Mouse (Mus musculus): ENCODE results near the gene Sema5a.
"Not testable (repeated sequence)": the region's sequence is repeated elsewhere in the genome, so short reads cannot be mapped to it uniquely, and the experiment has no call there.

The Sema5a gene

DNA sequence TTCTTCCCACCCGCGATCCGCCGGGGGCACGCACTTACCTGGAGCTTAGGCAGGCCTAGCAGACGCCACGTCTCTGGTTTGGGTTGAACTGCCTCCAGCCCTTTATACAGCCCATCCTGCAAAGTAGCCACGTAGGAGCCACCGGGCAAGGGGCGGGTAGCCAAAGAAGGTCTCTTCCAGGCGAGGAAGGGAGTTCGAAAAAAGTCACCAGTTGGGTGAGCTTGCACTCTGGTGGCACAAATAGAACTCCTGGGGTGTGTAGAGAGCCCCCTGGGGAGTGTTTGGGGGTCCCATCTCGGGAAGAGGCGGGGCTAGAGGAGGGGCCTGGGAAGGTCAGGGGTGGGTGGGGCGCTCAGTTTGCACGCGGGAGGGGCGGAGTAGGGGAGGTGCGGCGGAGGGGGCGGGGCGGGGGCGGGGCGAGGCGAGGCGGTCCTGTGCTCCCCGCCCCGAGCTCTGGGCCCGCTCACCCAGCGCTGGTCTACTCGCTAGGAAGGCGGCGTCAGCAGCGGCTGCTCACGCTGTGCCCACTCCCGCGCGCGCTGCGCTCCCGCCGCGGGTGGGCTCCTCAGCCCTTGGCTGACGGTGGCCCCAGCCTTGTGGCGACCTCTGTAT is at the start of gene Sema5a:
Gene Sema5a (plus strand): TSS at position 467 of the 612 bp plus-strand sequence.
- DNase-seq (ENCODE audit: low spot score in 2 of 2), result peak in 1 of 2 experiments; percentile 19

DNA sequence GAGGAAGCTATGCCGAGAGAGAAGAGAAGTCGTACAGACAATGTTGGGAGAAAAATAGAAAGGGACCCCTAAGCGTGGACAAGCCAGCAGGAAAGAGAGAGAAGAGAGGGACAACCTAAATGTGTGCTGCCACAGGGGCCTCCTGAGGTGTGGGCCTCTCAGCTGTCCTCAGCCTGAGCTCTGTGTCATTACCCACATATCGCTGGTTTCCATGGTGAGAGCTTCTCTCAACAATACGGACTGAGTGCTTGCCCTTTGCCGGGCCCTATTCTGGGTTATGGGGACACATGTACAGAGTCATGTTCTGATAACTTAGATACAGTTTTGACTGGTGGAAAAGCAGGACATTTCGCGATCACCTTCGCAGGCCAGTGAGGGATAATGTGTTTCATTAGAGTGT is 46.5 kb upstream of the Sema5a start:
- DNase-seq (ENCODE audit: low spot score in 2 of 2), result no peak

DNA sequence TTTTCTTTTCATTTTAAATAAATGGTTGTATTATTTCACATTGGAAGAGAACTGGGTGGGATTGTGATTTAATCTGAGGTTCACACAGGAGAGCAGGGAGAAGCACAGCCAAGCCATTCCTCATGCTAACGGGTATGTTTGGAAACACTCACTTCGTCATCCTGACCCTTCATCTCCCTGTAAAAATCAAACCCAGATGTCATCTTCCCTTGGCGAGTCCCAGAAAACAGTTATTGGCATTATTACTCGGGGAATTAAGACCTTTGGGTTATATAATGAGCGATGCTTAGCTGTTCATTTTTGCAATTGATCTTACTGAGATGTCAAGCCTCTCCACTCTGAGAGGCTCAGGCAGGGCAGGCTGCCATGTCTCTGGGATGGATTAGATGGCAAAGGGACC is 46.0 kb upstream of the Sema5a start:
- DNase-seq (ENCODE audit: low spot score in 2 of 2), result no peak

DNA sequence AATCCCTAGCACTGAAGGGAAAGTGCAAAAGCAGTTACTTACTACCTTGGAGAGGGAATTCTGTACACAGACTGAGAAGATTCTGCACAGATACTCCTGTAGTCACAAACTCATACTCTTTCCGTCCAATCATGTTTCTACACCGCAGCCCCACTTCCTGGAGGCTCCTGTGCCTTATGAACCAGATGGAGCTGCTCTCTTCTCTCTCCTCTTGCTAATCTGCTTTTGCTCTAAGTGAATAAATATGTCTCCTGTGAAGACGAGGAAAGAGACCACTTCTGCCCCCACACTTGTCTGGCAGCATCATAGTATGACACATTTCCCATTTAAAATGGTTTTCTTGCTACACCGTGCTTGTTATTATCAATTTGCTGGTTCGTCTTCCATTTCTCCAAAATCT is 41.4 kb upstream of the Sema5a start:
- no peak for DNase-seq (ENCODE audit: low spot score in 2 of 2)

DNA sequence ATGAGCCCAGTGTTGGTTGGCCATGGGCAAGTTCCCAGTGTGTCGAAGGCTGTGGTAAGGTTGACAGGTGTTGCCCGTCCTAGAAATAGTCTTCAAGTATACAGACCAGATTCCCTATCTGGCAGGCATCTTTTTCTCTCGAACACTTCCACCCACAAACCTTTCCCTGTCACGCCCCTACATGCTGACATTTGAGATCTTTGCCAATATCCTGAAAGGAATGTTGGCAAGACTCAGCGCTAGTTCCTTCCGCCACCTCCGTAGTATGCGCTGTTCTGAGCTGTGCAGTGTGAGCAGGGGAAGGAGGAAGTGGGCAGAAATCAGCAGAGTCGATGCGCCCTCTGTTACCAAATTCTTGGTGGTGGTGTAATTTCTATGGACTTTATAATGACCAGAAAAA is 39.7 kb upstream of the Sema5a start:
- peak; percentile 20 for DNase-seq (ENCODE audit: low spot score in 2 of 2)

DNA sequence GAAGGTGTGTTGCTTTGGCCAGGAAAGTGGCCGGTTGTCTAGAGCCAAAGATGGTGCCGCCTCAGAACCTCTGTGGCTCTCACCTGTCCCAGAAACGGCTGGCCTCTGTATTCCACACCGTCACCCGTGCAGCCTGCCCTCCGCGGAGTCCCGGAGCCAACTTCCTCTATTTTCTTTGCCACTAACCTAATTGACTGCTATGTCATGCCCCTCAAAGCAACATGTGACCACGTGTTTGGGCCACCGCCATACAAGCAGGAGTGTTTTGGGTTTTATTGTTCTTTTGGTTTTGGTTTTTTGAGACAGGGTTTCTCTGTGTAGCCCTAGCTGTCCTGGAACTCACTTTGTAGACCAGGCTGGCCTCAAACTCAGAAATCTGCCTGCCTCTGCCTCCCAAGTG is 29.9 kb upstream of the Sema5a start:
- not testable (repeated sequence) for DNase-seq (ENCODE audit: low spot score in 2 of 2)

DNA sequence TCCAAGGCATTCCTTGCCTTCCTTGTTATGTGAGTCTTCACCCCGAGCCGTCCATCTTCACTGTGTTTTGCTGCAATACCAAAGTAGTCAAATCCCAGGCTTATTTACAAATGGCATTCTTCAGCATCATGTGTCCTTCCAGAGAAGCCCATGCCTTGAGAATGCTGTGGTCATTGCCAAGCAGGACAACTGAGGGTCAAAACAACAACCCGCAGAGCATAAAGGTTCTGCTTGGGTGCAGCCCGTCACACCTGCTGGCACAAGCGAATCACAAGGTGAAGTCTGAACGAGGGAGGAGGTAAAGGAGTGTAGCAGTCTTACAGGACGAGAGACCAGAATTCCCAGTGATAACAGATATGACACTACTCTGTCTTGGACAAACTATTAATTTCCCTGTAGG is 21.6 kb upstream of the Sema5a start:
- DNase-seq (ENCODE audit: low spot score in 2 of 2), result no peak

DNA sequence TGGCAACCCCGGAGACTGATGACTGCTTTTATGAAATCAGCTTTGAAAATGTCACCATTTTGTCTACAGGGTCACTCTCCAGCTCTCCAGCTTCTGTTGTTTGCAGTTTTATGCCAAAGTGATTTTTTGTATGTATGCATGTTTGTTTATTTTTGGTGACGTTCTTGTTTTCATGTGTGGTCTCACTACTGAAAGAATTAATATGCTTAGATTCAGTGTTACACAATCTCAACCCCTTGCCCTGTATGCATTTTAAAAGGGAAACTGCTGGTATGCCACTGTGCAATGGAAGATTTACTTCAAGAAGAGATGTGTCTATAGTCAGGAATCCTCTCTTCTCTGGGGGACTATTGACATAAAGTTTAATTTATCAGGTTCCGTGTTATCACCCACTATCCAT is 19.2 kb upstream of the Sema5a start:
- DNase-seq (ENCODE audit: low spot score in 2 of 2), result no peak

DNA sequence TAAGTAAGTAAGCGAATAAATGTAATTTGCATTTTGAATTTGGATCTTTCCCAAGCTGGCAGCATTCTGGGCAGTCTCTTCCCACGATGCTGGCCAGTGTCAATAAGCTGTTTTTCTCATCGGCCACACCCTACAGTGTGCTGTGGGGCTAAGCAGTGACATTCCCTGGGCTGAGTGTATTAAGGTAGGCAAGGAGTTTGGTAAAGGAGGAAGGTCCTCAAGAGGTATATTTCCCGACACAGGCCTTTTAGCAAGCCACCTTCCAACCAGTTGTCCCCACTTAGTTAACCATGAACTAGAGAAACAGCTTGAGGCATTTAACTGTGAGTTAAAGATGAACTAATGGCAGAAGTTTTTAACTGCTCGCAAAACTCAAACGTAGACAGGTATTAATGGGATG is 18.2 kb upstream of the Sema5a start:
- no peak for DNase-seq (ENCODE audit: low spot score in 2 of 2)

DNA sequence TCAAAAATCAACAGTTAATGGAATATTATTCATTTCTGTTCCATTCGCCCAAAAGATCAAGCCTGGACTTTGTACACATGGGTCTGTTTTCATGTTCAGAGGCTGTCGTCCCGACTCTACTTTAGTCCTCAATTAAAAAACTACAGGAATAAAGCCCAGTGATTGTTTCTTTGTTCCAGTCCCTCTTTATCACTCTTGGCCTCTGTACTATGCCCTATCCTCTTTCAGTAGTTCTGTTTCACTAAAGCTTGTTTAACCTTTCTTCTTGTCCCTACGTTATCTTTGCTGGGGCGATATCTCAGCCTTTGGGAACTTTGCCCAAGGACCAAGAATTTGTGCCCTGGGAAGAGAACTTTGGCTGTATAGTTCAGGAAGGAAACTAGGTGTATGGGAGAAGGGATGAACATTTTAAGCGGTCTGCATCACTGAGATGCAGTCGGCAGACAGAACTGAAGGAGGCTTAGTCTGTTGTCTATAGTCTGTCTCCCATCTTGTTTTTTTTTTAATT is 17.7 kb upstream of the Sema5a start:
- no peak for DNase-seq (ENCODE audit: low spot score in 2 of 2)

DNA sequence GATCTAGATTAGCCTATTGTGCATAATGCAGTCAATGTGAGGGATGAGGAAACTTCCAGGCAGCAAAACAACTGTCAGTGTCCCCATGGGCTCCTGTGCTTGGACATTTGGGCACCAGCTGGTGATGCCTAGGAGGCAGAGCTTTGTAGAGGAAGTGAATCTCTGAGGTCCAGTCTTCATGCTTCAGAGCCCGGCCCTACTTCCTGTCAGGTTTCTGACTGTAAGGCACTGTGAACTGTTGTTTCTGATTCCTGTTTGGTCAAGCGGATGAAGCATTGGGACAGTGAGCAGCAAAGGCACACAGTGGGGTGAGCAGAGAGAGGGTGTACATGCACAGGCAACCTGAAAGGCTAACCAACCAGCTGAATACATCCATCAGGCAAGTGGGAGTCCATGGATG is 14.5 kb upstream of the Sema5a start:
- no peak for DNase-seq (ENCODE audit: low spot score in 2 of 2)

DNA sequence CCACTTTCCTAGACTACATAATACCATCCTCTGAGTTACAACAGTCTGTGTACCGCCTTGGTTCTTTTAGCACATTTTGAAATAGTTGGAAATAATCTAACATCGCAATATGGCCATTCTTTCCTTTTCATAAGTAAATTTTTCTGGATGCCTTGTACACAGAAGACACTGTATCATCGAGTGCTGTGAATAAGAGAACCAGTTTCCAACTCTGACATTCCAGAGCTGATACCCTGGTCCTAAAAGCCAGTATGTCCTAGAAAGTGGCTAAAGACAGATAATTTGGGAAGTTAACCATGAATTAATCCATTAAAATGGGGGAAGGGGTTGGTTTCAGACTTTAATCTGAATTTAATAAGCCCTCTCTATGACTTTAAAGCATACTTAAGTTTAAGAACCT is 12.4 kb upstream of the Sema5a start:
- no peak for DNase-seq (ENCODE audit: low spot score in 2 of 2)

DNA sequence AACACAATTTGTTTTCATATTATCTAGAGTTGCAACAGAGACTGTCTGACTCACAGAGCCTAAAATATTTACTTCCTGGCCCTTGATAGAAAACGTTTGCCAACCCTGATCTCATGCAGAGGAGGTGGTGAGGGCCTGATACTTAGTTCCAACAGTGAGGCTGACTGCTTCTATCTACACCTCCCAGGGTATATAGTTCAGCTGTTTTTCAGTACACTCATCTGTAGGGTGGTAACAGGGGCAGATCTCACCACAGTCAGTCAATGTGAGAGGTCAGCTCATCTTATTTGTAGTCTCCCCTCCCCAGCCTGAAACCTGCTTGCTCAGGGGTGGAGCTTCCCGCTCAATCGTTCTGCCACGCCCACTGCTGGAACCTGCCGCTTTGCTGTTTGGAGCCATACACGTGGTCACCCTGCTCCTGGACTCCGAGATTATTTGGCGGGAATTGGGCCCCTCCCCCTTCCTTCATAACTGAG is 11.9 kb upstream of the Sema5a start:
- DNase-seq (ENCODE audit: low spot score in 2 of 2), result not testable (repeated sequence)

DNA sequence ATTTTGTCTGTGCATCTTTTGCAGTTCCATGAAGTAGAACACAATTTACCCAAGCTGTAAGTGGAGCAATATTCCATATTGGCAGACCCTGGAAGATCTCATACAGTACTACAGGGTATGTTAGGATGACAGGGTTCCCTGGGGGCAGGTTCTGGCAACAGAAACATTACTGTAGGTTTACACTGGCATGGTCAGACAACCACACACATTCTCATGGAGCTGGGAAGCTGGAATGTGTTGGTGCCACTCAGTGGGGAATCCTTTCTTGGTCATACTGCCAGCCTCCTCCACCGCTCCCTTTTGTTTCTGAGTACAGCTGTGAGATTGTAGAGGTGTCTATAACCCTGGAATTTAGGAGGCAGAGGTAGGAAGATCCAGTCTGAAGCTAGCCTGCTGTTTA is 11.2 kb upstream of the Sema5a start:
- no peak for DNase-seq (ENCODE audit: low spot score in 2 of 2)

DNA sequence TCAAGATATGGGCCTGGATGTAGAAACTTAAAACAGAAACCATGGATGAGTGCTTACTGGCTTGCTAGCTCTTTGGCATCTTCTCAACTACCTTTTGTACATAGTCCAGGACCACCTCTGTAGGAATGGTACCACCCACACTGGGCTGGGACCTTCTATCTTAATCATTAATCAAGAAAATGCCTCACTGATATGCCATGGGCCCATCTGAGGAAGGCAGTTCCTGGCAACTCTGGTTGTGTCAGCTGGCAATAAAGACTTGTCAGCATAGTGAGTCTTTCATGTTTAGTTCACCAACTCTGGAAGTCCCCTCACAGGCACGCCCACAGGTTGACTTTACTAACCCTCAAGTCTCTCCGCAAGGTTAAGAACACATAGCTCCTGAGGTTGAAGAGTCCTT is 5.5 kb upstream of the Sema5a start:
- DNase-seq (ENCODE audit: low spot score in 2 of 2), result no peak

DNA sequence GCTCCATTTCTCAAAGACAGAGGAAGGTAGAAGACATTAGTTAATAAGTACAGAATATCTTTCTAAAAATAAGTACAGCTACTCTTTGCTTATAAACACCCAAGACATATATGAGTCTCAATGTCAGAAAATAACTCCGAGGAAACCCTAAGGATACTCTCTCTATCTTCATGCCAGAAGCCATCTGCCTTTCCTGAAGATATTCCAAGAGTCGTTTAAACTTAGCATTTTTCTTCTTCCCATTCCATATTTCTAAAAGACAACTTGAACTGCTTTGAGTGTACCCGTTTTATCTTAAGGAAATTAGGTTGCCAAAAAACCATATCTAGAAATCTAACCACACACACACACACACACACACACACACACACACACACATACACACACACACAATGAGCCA is 4.5 kb upstream of the Sema5a start:
- no peak for DNase-seq (ENCODE audit: low spot score in 2 of 2)

DNA sequence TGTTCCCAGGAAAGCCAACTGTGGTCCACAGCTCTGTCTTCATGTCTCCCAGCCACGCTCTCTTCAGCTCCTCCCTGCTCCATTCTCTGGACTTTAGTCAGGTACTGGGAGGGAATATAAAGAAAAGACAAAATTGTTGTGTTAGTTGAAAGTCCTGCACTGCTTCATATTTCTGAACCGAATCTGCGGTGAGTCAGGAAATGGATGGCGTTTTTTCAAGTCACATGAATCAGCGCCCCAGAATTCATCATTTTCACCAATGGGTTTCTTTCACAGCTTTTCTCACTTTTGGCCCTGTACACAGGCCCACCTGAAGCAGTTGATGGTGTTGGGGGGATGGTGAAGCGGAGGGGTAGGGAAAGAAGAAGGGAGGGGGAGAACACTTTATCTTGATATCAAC is 2.9 kb upstream of the Sema5a start:
- no peak for DNase-seq (ENCODE audit: low spot score in 2 of 2)

DNA sequence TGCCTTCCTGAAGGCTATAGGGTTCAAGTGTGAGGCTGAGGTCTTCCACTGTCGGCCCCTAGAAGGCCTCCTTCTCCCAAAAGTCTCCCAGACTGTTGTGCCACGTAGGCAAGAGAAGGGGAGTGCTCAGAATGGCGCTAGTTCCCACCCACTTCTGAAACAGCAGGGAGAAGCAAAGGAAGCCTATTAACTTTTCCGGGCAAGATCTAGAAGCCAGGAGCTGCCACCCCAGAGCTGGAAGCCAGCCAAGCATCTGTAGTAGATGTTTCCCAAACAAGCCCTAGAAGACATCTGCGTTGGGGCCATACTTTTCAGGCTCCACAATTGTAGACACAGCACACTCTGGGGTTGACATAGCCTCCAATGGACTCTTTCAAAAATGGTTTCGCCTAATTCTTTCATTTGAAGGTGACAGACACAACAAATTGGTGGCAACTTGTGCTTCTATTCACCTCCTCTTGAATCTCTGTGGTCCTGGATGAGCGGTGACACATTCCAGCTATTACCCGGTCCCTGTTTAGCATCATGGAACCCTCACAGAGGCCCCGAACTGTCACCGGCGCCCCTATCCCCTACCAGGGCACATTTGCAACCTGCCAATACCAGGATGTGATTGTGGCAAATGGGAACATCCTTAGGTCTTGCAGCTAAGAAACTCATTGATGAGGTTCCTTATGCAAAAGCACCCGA is 1.4 kb upstream of the Sema5a start:
- DNase-seq (ENCODE audit: low spot score in 2 of 2), result no peak

DNA sequence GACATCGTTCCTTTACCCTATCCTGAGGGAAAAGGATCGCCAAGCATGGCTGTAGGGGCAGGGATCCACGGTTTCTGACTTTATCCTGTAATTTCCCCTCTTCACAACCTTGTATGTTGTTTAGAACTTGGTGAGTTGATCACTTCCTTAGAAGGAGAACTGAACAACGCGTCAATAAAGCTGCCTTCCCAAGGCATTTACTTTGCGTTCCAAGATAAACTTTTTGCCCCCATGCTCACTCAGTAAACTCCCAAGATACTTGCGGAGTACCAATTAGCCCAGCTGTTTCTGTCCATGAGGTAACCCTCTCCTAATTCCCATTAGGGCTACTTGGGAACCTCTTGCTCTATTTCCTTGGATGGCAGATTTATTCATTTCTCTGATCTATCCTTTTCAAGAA is 786 bp upstream of the Sema5a start:
- DNase-seq (ENCODE audit: low spot score in 2 of 2), result no peak

DNA sequence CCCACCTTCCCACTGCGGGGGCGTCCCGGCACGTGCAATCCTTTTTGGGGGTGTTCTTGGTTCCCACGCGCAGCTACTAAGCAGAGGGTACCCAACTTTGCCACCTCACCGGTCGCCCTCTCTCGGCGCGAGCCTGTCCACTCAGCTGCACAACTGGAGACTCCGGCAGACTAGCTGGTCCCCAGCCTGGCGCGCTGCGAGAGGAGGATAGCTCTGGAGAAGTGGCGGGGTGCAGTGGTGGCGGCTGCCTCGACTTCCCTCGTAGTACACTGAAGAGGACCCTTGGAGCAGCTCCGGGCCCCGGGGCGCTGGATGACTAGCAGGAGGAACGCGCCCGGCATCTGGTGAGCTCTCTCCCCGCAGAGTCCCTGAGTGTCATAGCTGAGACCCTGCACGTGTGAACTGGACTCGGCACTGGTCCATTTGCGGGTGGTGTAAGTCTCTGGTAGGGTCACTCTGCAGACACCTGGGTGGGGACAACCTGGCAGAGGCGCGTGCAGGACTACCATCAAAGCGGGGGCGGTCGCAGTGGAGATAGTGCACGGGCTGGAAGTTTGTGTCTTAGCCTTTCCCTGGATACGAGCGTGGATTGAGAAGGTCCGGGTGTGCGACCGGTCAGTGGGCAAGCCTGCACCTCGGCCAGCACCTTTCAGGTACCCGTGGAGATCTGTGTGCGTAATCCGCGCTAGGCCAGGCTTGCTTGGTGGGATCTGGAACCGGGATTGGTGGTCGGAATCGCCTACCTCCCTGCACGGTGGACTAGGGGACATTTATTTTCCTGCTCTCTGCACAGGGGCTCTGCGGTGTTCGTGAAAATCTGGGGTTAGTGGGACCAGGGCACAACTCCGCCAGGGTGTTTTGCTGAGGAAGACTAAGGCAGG is 586 bp downstream of the Sema5a start:
- peak in 1 of 2 experiments; percentile 14 for DNase-seq (ENCODE audit: low spot score in 2 of 2)

DNA sequence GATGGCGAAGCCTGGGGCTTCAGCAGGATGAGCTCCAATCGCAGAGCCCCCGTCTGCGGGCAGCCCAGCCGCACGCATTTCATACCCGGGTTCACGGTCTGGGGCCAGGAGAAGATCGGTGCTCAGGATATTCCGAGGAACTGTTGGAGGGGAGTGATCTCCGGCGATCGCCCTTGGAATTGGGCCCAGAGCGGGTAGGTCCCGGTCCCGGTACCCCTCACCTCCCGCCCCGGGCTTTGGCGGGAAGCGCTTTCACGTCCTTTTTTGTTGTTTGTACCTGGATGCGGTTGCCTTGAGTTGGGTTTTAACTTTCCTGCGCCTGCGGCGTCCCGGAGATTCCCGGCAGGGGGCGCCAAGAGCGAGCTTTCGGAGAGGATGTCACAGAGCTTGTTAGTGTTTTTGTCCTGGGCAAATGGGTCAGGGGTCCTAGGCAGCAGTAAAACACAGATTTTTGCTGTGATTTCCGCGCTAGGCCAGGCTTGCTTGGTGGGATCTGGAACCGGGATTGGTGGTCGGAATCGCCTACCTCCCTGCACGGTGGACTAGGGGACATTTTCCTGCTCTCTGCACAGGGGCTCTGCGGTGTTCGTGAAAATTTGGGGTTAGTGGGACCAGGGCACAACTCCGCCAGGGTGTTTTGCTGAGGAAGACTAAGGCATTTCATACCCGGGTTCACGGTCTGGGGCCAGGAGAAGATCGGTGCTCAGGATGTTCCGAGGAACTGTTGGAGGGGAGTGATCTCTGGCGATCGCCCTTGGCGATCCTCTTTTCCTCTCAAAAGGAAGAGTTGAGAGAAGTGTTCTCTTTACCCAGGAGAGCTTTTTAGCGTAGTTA is 1.4 kb downstream of the Sema5a start:
- DNase-seq (ENCODE audit: low spot score in 2 of 2), result peak; percentile 66 to 80

DNA sequence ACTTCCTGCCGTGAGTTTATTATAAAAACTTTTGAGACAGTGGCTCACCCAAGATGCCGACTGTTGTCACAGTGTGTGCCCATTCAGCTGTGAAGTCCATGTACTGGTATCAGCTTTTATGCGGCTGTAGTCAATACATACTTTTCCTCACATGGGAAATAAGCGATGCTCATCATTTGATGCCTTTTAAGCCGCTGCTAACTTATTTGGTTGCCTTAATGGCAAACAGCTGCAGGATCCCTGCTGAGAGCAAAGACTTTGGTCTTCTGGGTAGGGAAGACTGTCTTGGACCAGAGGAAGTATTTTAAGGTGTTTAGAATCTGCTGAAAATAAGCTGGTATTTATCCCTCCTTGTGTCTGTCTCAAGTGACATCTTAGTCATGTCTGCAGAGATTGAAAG is 2.7 kb downstream of the Sema5a start:
- no peak for DNase-seq (ENCODE audit: low spot score in 2 of 2)

Data from right cerebral cortex, postnatal 36 days (tissue).